ENCODE assay signal across 8 mouse cellular contexts in the genomic region with DNA sequence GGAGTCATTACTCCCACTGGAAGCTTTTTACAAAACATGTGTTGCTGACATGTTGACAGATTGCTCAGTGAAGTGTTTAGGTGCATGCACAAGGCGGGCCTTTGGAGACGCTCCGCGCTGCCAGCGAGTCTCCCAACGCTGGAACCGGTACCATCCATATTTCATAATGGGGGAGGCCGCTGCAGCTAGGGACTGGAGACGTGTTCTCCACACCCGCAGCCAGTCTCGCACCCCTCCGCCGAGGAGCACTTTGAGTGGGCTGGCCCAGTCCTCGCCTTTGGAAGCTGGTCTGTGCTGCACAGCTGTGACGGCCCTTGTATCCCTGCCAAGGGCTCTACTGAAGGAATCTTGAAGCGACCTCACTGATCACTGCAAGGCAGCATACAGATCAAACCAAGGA.
DNase-seq lines count a peak whose midpoint lies in the region; ATAC-seq and TF ChIP-seq lines count a peak whose summit lies in the region.

No protein-coding gene starts in this region.

- no peak overlapping the region for H3K4me3 ChIP-seq in forebrain, postnatal 0 days (ENCODE audit: low read depth, low read length)
- peak overlapping the region; percentile 1; the same call in 1 of the 2 replicates for H3K4me3 ChIP-seq in layer of hippocampus, adult 2 months

- H3K36me3 ChIP-seq in forebrain, postnatal 0 days (ENCODE audit: insufficient read depth) = no peaks in the 10 kb centered on the region

- TF ChIP-seq CTCF in forebrain, postnatal 0 days (IDR thresholded peaks at IDR 0.05; ENCODE audit: low read depth) = no peak
- TF ChIP-seq CTCF in layer of hippocampus, adult 2 months (conservative IDR thresholded peaks at IDR 0.05) = no peak

- H3K27ac ChIP-seq in forebrain, postnatal 0 days (ENCODE audit: low read depth, low read length) = peak overlapping the region; percentile 54; the same call in 1 of the 2 replicates
- H3K27ac ChIP-seq in layer of hippocampus, adult 2 months = 0 out of 2 replicates have a peak overlapping the region, but pooled peaks have one; percentile 24

- peak; percentile 94 for ATAC-seq in forebrain, postnatal 0 days

- H3K4me2 ChIP-seq in forebrain, postnatal 0 days (ENCODE audit: low read depth) = peak overlapping the region; percentile 30

- DNase-seq in adrenal gland, postnatal 10 days = peak; percentile 63
- no peak for DNase-seq in adrenal gland, adult 8-10 months
- peak; percentile 80 for DNase-seq in forebrain, postnatal 0 days
- peak; percentile 63 to 76 for DNase-seq in heart, postnatal 14 days
- peak; percentile 39 to 72 for DNase-seq in layer of hippocampus, adult 2 months (ENCODE audit: low spot score in 2 of 2)
- peak; percentile 90 for DNase-seq in lung, postnatal 10 days
- peak; percentile 74 for DNase-seq in right cerebral cortex, adult 18-20 months
- no peak for DNase-seq in c-Kit-positive CD71-positive TER-119-positive erythroid progenitor cells, embryonic 14.5 days (ENCODE audit: low spot score)

- intact Hi-C loops in heart, postnatal 14 days (cut with DNase I) = no loop called here

- H3K27me3 ChIP-seq in forebrain, postnatal 0 days (ENCODE audit: insufficient read depth, low read length) = no peaks in the 10 kb centered on the region

- no peaks in the 10 kb centered on the region for H3K9me3 ChIP-seq in forebrain, postnatal 0 days (ENCODE audit: low read length)

- H3K4me1 ChIP-seq in forebrain, postnatal 0 days (ENCODE audit: insufficient read depth) = peaks cover 31% of the 10 kb centered on the region

- 8% methylated on average over 16 of the region's 16 CpGs for WGBS in forebrain, postnatal 0 days

- no peak overlapping the region for H3K9ac ChIP-seq in forebrain, postnatal 0 days

Comparison
In these comparisons a context has a peak if more than half of its experiments do, and no peak if none do; other contexts are left out.
1. DNase-seq: peak in adrenal gland, postnatal 10 days (single experiment), forebrain, postnatal 0 days (single experiment), heart, postnatal 14 days (2 of 2), layer of hippocampus, adult 2 months (2 of 2), lung, postnatal 10 days (single experiment) and right cerebral cortex, adult 18-20 months (single experiment); none in adrenal gland, adult 8-10 months (single experiment) and c-Kit-positive CD71-positive TER-119-positive erythroid progenitor cells, embryonic 14.5 days (single experiment).